Mouse (Mus musculus) cerebellum, adult 2 months (tissue): ENCODE measurements around the gene Smoc1.

ENCODE experiments used
- CTCF ChIP-seq: fragments of 200-500 bp; IDR thresholded peaks from 2 replicates; pipeline ENCODE4 v1.5.1; 2011; ENCODE audit warnings: low read depth, mild to moderate bottlenecking, control low read depth, low read length, moderate library complexity, borderline replicate concordance; ENCODE audit not compliant: insufficient read depth
- POLR2A ChIP-seq: fragments of 200-500 bp; IDR thresholded peaks from 2 replicates; pipeline ENCODE4 v1.6.1; 2011; ENCODE audit warnings: low read length, control low read depth, borderline replicate concordance; ENCODE audit not compliant: insufficient read depth

DNA sequence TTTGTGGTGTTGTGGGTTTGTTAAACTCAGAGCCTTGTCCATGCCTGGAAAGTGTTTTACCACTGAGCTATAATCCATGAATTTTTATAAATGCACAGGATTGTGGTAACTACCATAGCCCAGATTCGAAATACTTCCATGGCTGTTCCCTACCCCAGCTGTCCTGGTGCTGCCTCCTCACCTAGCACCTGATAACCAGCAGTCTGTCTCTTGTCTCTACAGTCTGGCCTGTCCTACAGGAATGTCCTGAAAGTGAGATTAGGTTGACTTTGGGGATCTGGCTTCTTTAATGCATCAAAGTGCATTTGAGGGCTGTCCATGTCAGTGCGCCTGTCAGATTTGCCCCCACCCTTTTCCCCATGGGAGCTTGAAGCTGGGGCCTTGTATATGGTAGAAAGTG lies 29.2 kb downstream of the Smoc1 start:
- TF ChIP-seq CTCF (no peak), POLR2A (no peak)
